Mouse (Mus musculus): Measurements from ENCODE around the gene Plin4. TPM values are rescaled to one million over a fixed set of nuclear protein-coding genes. Genes with fewer than 3 reads are reported as not detected.

The Plin4 gene
- total and polyA plus RNA-seq, 3 experiments: 0.04 TPM; not detected in 1

- H3K27ac ChIP-seq (ENCODE audit: insufficient read depth, low read depth): peak overlapping the region; percentile 79
- peaks cover 36 to 43% of the 10 kb centered on the region in 2 experiments for H3K36me3 ChIP-seq (replicated peaks in 1 of 2; ENCODE audit: control insufficient read depth in 1 of 2, insufficient read depth in 1 of 2, low read length in 1 of 2)
- peak; percentile 84 for DNase-seq (ENCODE audit: extremely low read depth)
- TF ChIP-seq MAFK (IDR thresholded peaks at IDR 0.05; ENCODE audit: insufficient replicate concordance, low read length) (no peak), PAX5 (IDR thresholded peaks at IDR 0.05; ENCODE audit: low read length) (no peak), KAT2A (IDR thresholded peaks at IDR 0.05; ENCODE audit: insufficient replicate concordance, low read length) (no peak), JUN (IDR thresholded peaks at IDR 0.05; ENCODE audit: insufficient read depth, low read depth, low read length) (no peak), E2F4 (IDR thresholded peaks at IDR 0.05; ENCODE audit: insufficient replicate concordance, low read depth, low read length) (no peak), NRF1 (IDR thresholded peaks at IDR 0.05; ENCODE audit: low read depth, low read length) (no peak), TCF12 (IDR thresholded peaks at IDR 0.05; ENCODE audit: low read depth, low read length) (no peak), POLR2AphosphoS2 (IDR thresholded peaks at IDR 0.05; ENCODE audit: low read depth, low read length) (0 out of 2 replicates have a peak, but pooled peaks have one; percentile 41)
- H3K9me3 ChIP-seq (replicated peaks; ENCODE audit: low read length): no peaks in the 10 kb centered on the region
- peaks cover 5 to 42% of the 10 kb centered on the region in 2 experiments; a peak in 3 of 4 replicates for H3K4me1 ChIP-seq (ENCODE audit: control insufficient read depth in 1 of 2, insufficient read depth in 2 of 2)
- peak overlapping the region; percentile 66 to 79 (median 77) for H3K4me3 ChIP-seq (replicated peaks in 1 of 3; ENCODE audit: low read depth in 2 of 3, low read length in 2 of 3, poor library complexity in 1 of 3)
- in situ Hi-C loops (cut with MboI; ENCODE audit: low pct_ligation_motif_present, low pct_unique_long_range_greater_than_20kb, low sequenced_read_pairs) (no loop called here), dilution Hi-C loops (cut with MboI; ENCODE audit: extremely low pct_ligation_motif_present, extremely low pct_unique_long_range_greater_than_20kb, low sequenced_read_pairs) (no loop called here)
- no peaks in the 10 kb centered on the region; the same call in 1 of the 2 replicates for H3K79me2 ChIP-seq (replicated peaks; ENCODE audit: control insufficient read depth, extremely low read depth, insufficient read depth, poor library complexity, severe bottlenecking)
- peak overlapping the region; percentile 95 for H3K9ac ChIP-seq (ENCODE audit: insufficient read depth, low read depth)
- H3K4me2 ChIP-seq (ENCODE audit: insufficient read depth, low read depth, poor library complexity, severe bottlenecking): peak overlapping the region; percentile 98
- no peaks in the 10 kb centered on the region for H3K27me3 ChIP-seq (replicated peaks)
Measured at GRCm38 (mm10) chr17:56074097-56074826, 35.3 kb downstream of the Plin4 start.

- DNase-seq (ENCODE audit: extremely low read depth): no peak
- in situ Hi-C loops (cut with MboI; ENCODE audit: low pct_ligation_motif_present, low pct_unique_long_range_greater_than_20kb, low sequenced_read_pairs): no loop called here
- H3K9ac ChIP-seq (ENCODE audit: insufficient read depth, low read depth): no peak overlapping the region
- peaks cover 5 to 34% of the 10 kb centered on the region in 2 experiments; a peak in 3 of 4 replicates for H3K4me1 ChIP-seq (ENCODE audit: control insufficient read depth in 1 of 2, insufficient read depth in 2 of 2)
- no peaks in the 10 kb centered on the region for H3K27me3 ChIP-seq (replicated peaks)
- no peak for TF ChIP-seq TCF12 (IDR thresholded peaks at IDR 0.05; ENCODE audit: low read depth, low read length)
- TF ChIP-seq ZKSCAN1 (IDR thresholded peaks at IDR 0.05; ENCODE audit: borderline replicate concordance, low read depth, low read length): no peak
- TF ChIP-seq HCFC1 (IDR thresholded peaks at IDR 0.05; ENCODE audit: low read depth, low read length): no peak
- no peak for TF ChIP-seq SMC3 (IDR thresholded peaks at IDR 0.05; ENCODE audit: low read depth, low read length)
- TF ChIP-seq CTCF (conservative IDR thresholded peaks at IDR 0.05 in 1 of 2, IDR thresholded peaks at IDR 0.05 in 1 of 2; ENCODE audit: low read depth in 2 of 2, low read length in 2 of 2): no peak
- no peak for TF ChIP-seq MXI1 (IDR thresholded peaks at IDR 0.05; ENCODE audit: low read depth, low read length)
- TF ChIP-seq KAT2A (IDR thresholded peaks at IDR 0.05; ENCODE audit: insufficient replicate concordance, low read length): no peak
- TF ChIP-seq NELFE (IDR thresholded peaks at IDR 0.05; ENCODE audit: low read depth, low read length): no peak
- TF ChIP-seq MEF2A (IDR thresholded peaks at IDR 0.05; ENCODE audit: borderline replicate concordance, low read depth, low read length): no peak
- TF ChIP-seq MYC (IDR thresholded peaks at IDR 0.05; ENCODE audit: low read depth, low read length): no peak
- no peak for TF ChIP-seq USF2 (conservative IDR thresholded peaks at IDR 0.05; ENCODE audit: low read depth, low read length)
- no peak for TF ChIP-seq MAFK (IDR thresholded peaks at IDR 0.05; ENCODE audit: insufficient replicate concordance, low read length)
- no peak for TF ChIP-seq USF1 (IDR thresholded peaks at IDR 0.05; ENCODE audit: low read depth, low read length)
- TF ChIP-seq JUND (conservative IDR thresholded peaks at IDR 0.05; ENCODE audit: low read depth, low read length): no peak
- no peak for TF ChIP-seq EP300 (IDR thresholded peaks at IDR 0.05; ENCODE audit: low read length)
- TF ChIP-seq ETS1 (conservative IDR thresholded peaks at IDR 0.05; ENCODE audit: low read depth, low read length): no peak
- H3K4me3 ChIP-seq (replicated peaks in 1 of 3; ENCODE audit: low read depth in 2 of 3, low read length in 2 of 3, poor library complexity in 1 of 3): no peak overlapping the region
- no peaks in the 10 kb centered on the region; the same call in 1 of the 2 replicates for H3K79me2 ChIP-seq (replicated peaks; ENCODE audit: control insufficient read depth, extremely low read depth, insufficient read depth, poor library complexity, severe bottlenecking)
- no peak overlapping the region for H3K4me2 ChIP-seq (ENCODE audit: insufficient read depth, low read depth, poor library complexity, severe bottlenecking)
- H3K9me3 ChIP-seq (replicated peaks; ENCODE audit: low read length): no peaks in the 10 kb centered on the region
- dilution Hi-C loops (cut with MboI; ENCODE audit: extremely low pct_ligation_motif_present, extremely low pct_unique_long_range_greater_than_20kb, low sequenced_read_pairs): no loop called here
- H3K36me3 ChIP-seq (replicated peaks in 1 of 2; ENCODE audit: control insufficient read depth in 1 of 2, insufficient read depth in 1 of 2, low read length in 1 of 2): peaks cover 56 to 63% of the 10 kb centered on the region in 2 experiments
- no peak overlapping the region for H3K27ac ChIP-seq (ENCODE audit: insufficient read depth, low read depth)
Measured at GRCm38 (mm10) chr17:56072243-56072642, 37.4 kb downstream of the Plin4 start.
